Mouse (Mus musculus) intestine, embryonic 16.5 days (tissue): ENCODE results near the gene Lrguk. TPM values are rescaled to one million over a fixed set of nuclear protein-coding genes. Genes with fewer than 3 reads are reported as not detected.
A peak's percentile ranks its signal among the peaks of the same experiment; 100 is the strongest.

Experiments used
- ATAC-seq: fragments of 200-750 bp; cut with Nextera tagmentation; 2 replicates; pipeline ENCODE4 v1.8.0; 2017; ENCODE audit warnings: moderate TSS enrichment, moderate library complexity
- H3K27ac ChIP-seq: fragments of 300-500 bp; sonication (generic); 2 replicates; pipeline ENCODE4 v1.5.1; 2014; ENCODE audit warnings: mild to moderate bottlenecking, low read length
- H3K27me3 ChIP-seq: fragments of 300-500 bp; sonication (generic); replicated peaks from 2 replicates; pipeline ENCODE4 v1.6.1; 2014; ENCODE audit warnings: low read length, control low read depth, mixed read lengths; ENCODE audit not compliant: control insufficient read depth, insufficient read depth
- H3K36me3 ChIP-seq: fragments of 300-500 bp; sonication (generic); 2 replicates; pipeline ENCODE4 v1.6.1; 2014; ENCODE audit warnings: low read length, control low read depth; ENCODE audit not compliant: control insufficient read depth, insufficient read depth
- H3K4me1 ChIP-seq: fragments of 300-500 bp; sonication (generic); 2 replicates; pipeline ENCODE4 v1.6.1; 2014; ENCODE audit warnings: low read length, control low read depth, mixed read lengths; ENCODE audit not compliant: control insufficient read depth, insufficient read depth
- H3K4me2 ChIP-seq: fragments of 300-500 bp; sonication (generic); 2 replicates; pipeline ENCODE4 v1.6.1; 2014; ENCODE audit warnings: low read depth, low read length, control low read depth
- H3K4me3 ChIP-seq: fragments of 300-500 bp; sonication (generic); 2 replicates; pipeline ENCODE4 v1.5.1; 2014; ENCODE audit warnings: mild to moderate bottlenecking, low read length
- H3K9ac ChIP-seq: fragments of 300-500 bp; sonication (generic); 2 replicates; pipeline ENCODE4 v1.6.1; 2014; ENCODE audit warnings: low read depth, low read length
- H3K9me3 ChIP-seq: fragments of 300-500 bp; sonication (generic); 2 replicates; pipeline ENCODE4 v1.6.1; 2016; ENCODE audit warnings: low read length, control low read depth; ENCODE audit not compliant: control insufficient read depth
- WGBS: fragments of 180-500 bp; shearing (Covaris S2); extraction: QIAGEN DNeasy Blood & Tissue Kit; methylation state at CpG from one replicate; pipeline ENCODE4 v1.1.7; 2014; 5-methylcytosine and 5-hydroxymethylcytosine counted together
- polyA plus RNA-seq: library from polyadenylated mRNA; unstranded; fragments of >200 nt; fragmentation: Nextera tagmentation; extraction: Ambion mirVana; gene quantifications from 2 replicates; pipeline ENCODE4 v1.2.1, GENCODE M21; 2015

The Lrguk gene
- polyA plus RNA-seq, 1 experiment from 2014 or later, result 0.45 TPM

- ATAC-seq, result peak; percentile 72
- no peaks in the 10 kb centered on the region for H3K27me3 ChIP-seq
- no peak overlapping the region for H3K4me2 ChIP-seq
- H3K27ac ChIP-seq, result no peak overlapping the region
- WGBS, result 75% methylated on average over 1 of the region's 1 CpGs
- H3K9me3 ChIP-seq, result no peaks in the 10 kb centered on the region
- no peak overlapping the region for H3K4me3 ChIP-seq
- no peaks in the 10 kb centered on the region for H3K36me3 ChIP-seq
- peaks cover 22% of the 10 kb centered on the region for H3K4me1 ChIP-seq
- H3K9ac ChIP-seq, result no peak overlapping the region
These were observed 120.6 kb downstream of the Lrguk start for GRCm38 (mm10) chr6:34149821-34150220.

- H3K4me3 ChIP-seq, result no peak overlapping the region
- H3K4me1 ChIP-seq, result peaks cover 39% of the 10 kb centered on the region
- peak; percentile 69 for ATAC-seq
- peak overlapping the region; percentile 78 for H3K27ac ChIP-seq
- WGBS, result 38% methylated on average over 18 of the region's 18 CpGs
- H3K9ac ChIP-seq, result no peak overlapping the region
- H3K27me3 ChIP-seq, result no peaks in the 10 kb centered on the region
- no peaks in the 10 kb centered on the region for H3K9me3 ChIP-seq
- H3K36me3 ChIP-seq, result peaks cover 8% of the 10 kb centered on the region
- H3K4me2 ChIP-seq, result no peak overlapping the region
These were observed 124.1 kb downstream of the Lrguk start for GRCm38 (mm10) chr6:34153069-34154052.

GRCm38 (mm10) chr6:34154202-34154601, 125.0 kb downstream of the Lrguk start:
- peaks cover 39% of the 10 kb centered on the region for H3K4me1 ChIP-seq

GRCm38 (mm10) chr6:34155137-34155804, 126.0 kb downstream of the Lrguk start:
- Histone ChIP-seq H3K27me3 (no peaks in the 10 kb centered on the region), H3K4me2 (peak overlapping the region; percentile 2; the same call in 1 of the 2 replicates), H3K9me3 (no peaks in the 10 kb centered on the region), H3K27ac (peak overlapping the region; percentile 50), H3K4me1 (peaks cover 39% of the 10 kb centered on the region), H3K4me3 (no peak overlapping the region), H3K36me3 (peaks cover 8% of the 10 kb centered on the region), H3K9ac (no peak overlapping the region)
- 72% methylated on average over 15 of the region's 15 CpGs for WGBS
- ATAC-seq, result peak; percentile 74

More at GRCm38 (mm10) chr6:34154202-34154601, 125.0 kb downstream of the Lrguk start:
- peaks cover 8% of the 10 kb centered on the region for H3K36me3 ChIP-seq
- H3K4me2 ChIP-seq, result no peak overlapping the region
- H3K9me3 ChIP-seq, result no peaks in the 10 kb centered on the region
- no peak overlapping the region for H3K9ac ChIP-seq
- H3K27ac ChIP-seq, result peak overlapping the region; percentile 78
- H3K27me3 ChIP-seq, result no peaks in the 10 kb centered on the region
- peak; percentile 27 for ATAC-seq
- WGBS, result 31% methylated on average over 3 of the region's 3 CpGs
- no peak overlapping the region for H3K4me3 ChIP-seq

GRCm38 (mm10) chr6:34156057-34156456, 126.8 kb downstream of the Lrguk start:
- H3K27me3 ChIP-seq, result no peaks in the 10 kb centered on the region
- no peak overlapping the region for H3K4me3 ChIP-seq
- no peaks in the 10 kb centered on the region for H3K9me3 ChIP-seq
- peaks cover 10% of the 10 kb centered on the region for H3K36me3 ChIP-seq
- no peak overlapping the region for H3K9ac ChIP-seq
- WGBS, result 51% methylated on average over 5 of the region's 5 CpGs
- no peak overlapping the region for H3K4me2 ChIP-seq
- peak overlapping the region; percentile 50; the same call in 1 of the 2 replicates for H3K27ac ChIP-seq
- H3K4me1 ChIP-seq, result peaks cover 39% of the 10 kb centered on the region
- no peak for ATAC-seq

GRCm38 (mm10) chr6:34156841-34157748, 127.8 kb downstream of the Lrguk start:
- H3K4me3 ChIP-seq, result no peak overlapping the region
- 80% methylated on average over 14 of the region's 14 CpGs for WGBS
- no peaks in the 10 kb centered on the region for H3K27me3 ChIP-seq
- no peak overlapping the region for H3K27ac ChIP-seq
- peaks cover 15% of the 10 kb centered on the region for H3K36me3 ChIP-seq
- H3K9ac ChIP-seq, result no peak overlapping the region
- no peak for ATAC-seq
- no peak overlapping the region for H3K4me2 ChIP-seq
- H3K4me1 ChIP-seq, result peaks cover 39% of the 10 kb centered on the region
- no peaks in the 10 kb centered on the region for H3K9me3 ChIP-seq

GRCm38 (mm10) chr6:34159998-34160815, 131.0 kb downstream of the Lrguk start:
- H3K27ac ChIP-seq, result peak overlapping the region; percentile 17; the same call in 1 of the 2 replicates
- peaks cover 14% of the 10 kb centered on the region for H3K4me1 ChIP-seq
- no peak overlapping the region for H3K9ac ChIP-seq
- H3K4me2 ChIP-seq, result no peak overlapping the region
- no peaks in the 10 kb centered on the region for H3K9me3 ChIP-seq
- peaks cover 15% of the 10 kb centered on the region for H3K36me3 ChIP-seq
- 49% methylated on average over 23 of the region's 23 CpGs for WGBS
- ATAC-seq, result no peak
- no peaks in the 10 kb centered on the region for H3K27me3 ChIP-seq
- H3K4me3 ChIP-seq, result no peak overlapping the region

- no peak overlapping the region for H3K4me3 ChIP-seq
- H3K36me3 ChIP-seq, result peaks cover 15% of the 10 kb centered on the region
- no peaks in the 10 kb centered on the region for H3K27me3 ChIP-seq
- H3K9ac ChIP-seq, result no peak overlapping the region
- H3K4me1 ChIP-seq, result peaks cover 7% of the 10 kb centered on the region
- no peak overlapping the region for H3K27ac ChIP-seq
- no peaks in the 10 kb centered on the region for H3K9me3 ChIP-seq
- H3K4me2 ChIP-seq, result no peak overlapping the region
- WGBS, result 88% methylated on average over 7 of the region's 7 CpGs
- no peak for ATAC-seq
These were observed 131.6 kb downstream of the Lrguk start for GRCm38 (mm10) chr6:34160816-34161310.
